Mouse (Mus musculus): ENCODE results near the gene Nckap5l.

The Nckap5l gene

GRCm38 (mm10) chr15:99457606-99458401, at the start of gene Nckap5l:
Gene Nckap5l, minus strand, starts transcription at chr15:99457748.
- DNase-seq, result peak; percentile 94 to 95

- DNase-seq, result no peak
These were observed 48.0 kb upstream of the Nckap5l start for GRCm38 (mm10) chr15:99505324-99506095.

- no peak for DNase-seq
These were observed 45.7 kb upstream of the Nckap5l start for GRCm38 (mm10) chr15:99503256-99503655.

- DNase-seq, result peak; percentile 50 to 54
These were observed 44.8 kb upstream of the Nckap5l start for GRCm38 (mm10) chr15:99502311-99502831.

- DNase-seq, result peak in 1 of 2 experiments; percentile 15
These were observed 44.0 kb upstream of the Nckap5l start for GRCm38 (mm10) chr15:99501292-99502260.

- no peak for DNase-seq
These were observed 42.8 kb upstream of the Nckap5l start for GRCm38 (mm10) chr15:99500320-99500719.

GRCm38 (mm10) chr15:99499726-99500125, 42.2 kb upstream of the Nckap5l start:
- DNase-seq, result peak; percentile 12 to 18

- DNase-seq, result peak; percentile 58 to 66
These were observed 41.2 kb upstream of the Nckap5l start for GRCm38 (mm10) chr15:99498781-99499180.

GRCm38 (mm10) chr15:99498356-99498755, 40.8 kb upstream of the Nckap5l start:
- no peak for DNase-seq

- DNase-seq, result peak; percentile 83 to 86
These were observed 40.1 kb upstream of the Nckap5l start for GRCm38 (mm10) chr15:99497527-99498242.

GRCm38 (mm10) chr15:99497061-99497460, 39.5 kb upstream of the Nckap5l start:
- peak; percentile 54 to 70 for DNase-seq

GRCm38 (mm10) chr15:99484745-99485144, 27.2 kb upstream of the Nckap5l start:
- DNase-seq, result no peak

- DNase-seq, result no peak
These were observed 18.3 kb upstream of the Nckap5l start for GRCm38 (mm10) chr15:99475814-99476213.

- peak; percentile 86 to 92 for DNase-seq
These were observed 17.0 kb upstream of the Nckap5l start, which contains the start of gene Bcdin3d for GRCm38 (mm10) chr15:99474576-99474926. Gene Bcdin3d, minus strand, starts transcription at chr15:99474730.

GRCm38 (mm10) chr15:99473801-99474575, 16.4 kb upstream of the Nckap5l start:
- DNase-seq, result peak; percentile 69 to 78

GRCm38 (mm10) chr15:99472972-99473371, 15.4 kb upstream of the Nckap5l start:
- no peak for DNase-seq

GRCm38 (mm10) chr15:99471677-99472063, 14.1 kb upstream of the Nckap5l start:
- DNase-seq, result no peak

GRCm38 (mm10) chr15:99470971-99471676, 13.6 kb upstream of the Nckap5l start:
- peak; percentile 66 to 79 for DNase-seq

GRCm38 (mm10) chr15:99470224-99470761, 12.7 kb upstream of the Nckap5l start:
- peak; percentile 34 to 37 for DNase-seq

- DNase-seq, result no peak
These were observed 12.2 kb upstream of the Nckap5l start for GRCm38 (mm10) chr15:99469736-99470135.

All from kidney, postnatal 36 days (tissue).